Mouse (Mus musculus) small intestine, adult 2 months (tissue): ENCODE measurements at regions not wholly inside any gene's neighbourhood (a gene's known extent, or its start where the extent isn't known, plus 50 kb on each side); places are given as distances from the start of the nearest gene placed in this dataset.

Experiments used
- CTCF ChIP-seq: fragments of 200-500 bp; IDR thresholded peaks from 2 replicates; pipeline ENCODE4 v1.5.1; 2012; ENCODE audit warnings: low read depth, mild to moderate bottlenecking, control low read depth, inconsistent platforms, low read length, moderate library complexity, mixed read lengths; ENCODE audit not compliant: insufficient replicate concordance, insufficient read length; ENCODE audit errors: extremely low read depth
- POLR2A ChIP-seq: fragments of 200-500 bp; IDR thresholded peaks from 2 replicates; pipeline ENCODE4 v1.6.1; 2012; ENCODE audit warnings: low read depth, mild to moderate bottlenecking, control low read depth, inconsistent platforms, low read length, moderate library complexity

DNA sequence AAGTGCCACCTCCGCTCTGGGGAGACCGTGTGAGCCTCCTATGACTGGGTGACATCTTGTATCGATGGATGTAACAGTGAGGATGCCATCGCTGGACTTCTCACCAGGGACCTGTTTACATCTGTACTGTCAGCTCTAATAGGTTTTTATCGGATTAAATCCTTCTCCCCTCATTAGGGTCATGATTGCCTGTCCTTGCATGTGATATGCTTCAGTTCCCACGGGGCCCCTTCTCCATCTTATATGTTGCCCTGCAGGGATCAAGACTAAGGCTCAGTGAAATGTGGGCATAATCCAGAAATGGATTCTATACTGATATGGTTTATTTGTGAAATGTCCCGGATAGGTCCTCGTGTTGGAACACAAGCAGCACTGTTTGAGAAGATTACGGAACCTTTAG is 323.7 kb upstream of the Noct start:
- TF ChIP-seq CTCF, result no peak
- no peak for TF ChIP-seq POLR2A
